12 mouse cellular contexts compared by ENCODE assay signal in genomic region chr16:4978275-4979051, GRCm38 (mm10). TPM values are rescaled to one million over a fixed set of nuclear protein-coding genes. Genes with fewer than 3 reads are reported as not detected.
DNase-seq lines count a peak whose midpoint lies in the region; ATAC-seq lines count a peak whose summit lies in the region.
"Had no signal": no experiment of that assay in that cellular context is flagged by ENCODE, and none has a peak within 500 bp of the region (broad histone marks: within the 10 kb centered on the region; RNA-seq: fewer than 3 reads in every experiment).

No protein-coding gene starts in this region.

- no peaks in the 10 kb centered on the region for H3K9me3 ChIP-seq in heart, embryonic 14.5 days (ENCODE audit: control insufficient read depth, low read length)
- no peaks in the 10 kb centered on the region for H3K9me3 ChIP-seq in lung, embryonic 15.5 days

- no peaks in the 10 kb centered on the region for H3K36me3 ChIP-seq in heart, embryonic 14.5 days (ENCODE audit: control insufficient read depth, insufficient read depth, low read length)
- no peaks in the 10 kb centered on the region for H3K36me3 ChIP-seq in lung, embryonic 15.5 days

- no peak overlapping the region for H3K4me3 ChIP-seq in heart, embryonic 14.5 days (ENCODE audit: control insufficient read depth in 1 of 2, insufficient read depth in 1 of 2, low read depth in 1 of 2, low read length in 2 of 2)
- H3K4me3 ChIP-seq in lung, embryonic 15.5 days: no peak overlapping the region

- WGBS in heart, embryonic 14.5 days: 33% methylated on average over 5 of the region's 5 CpGs
- 34% methylated on average over 5 of the region's 5 CpGs for WGBS in lung, embryonic 15.5 days

- H3K27me3 ChIP-seq in heart, embryonic 14.5 days (ENCODE audit: control insufficient read depth, insufficient read depth, low read length): no peaks in the 10 kb centered on the region
- H3K27me3 ChIP-seq in lung, embryonic 15.5 days: no peaks in the 10 kb centered on the region

- intact Hi-C loops in heart, postnatal 10 days (cut with DNase I): no loop called here

- H3K4me1 ChIP-seq in heart, embryonic 14.5 days (ENCODE audit: control insufficient read depth in 2 of 2, insufficient read depth in 2 of 2, low read length in 2 of 2): peaks cover 15 to 20% of the 10 kb centered on the region in 2 experiments
- H3K4me1 ChIP-seq in lung, embryonic 15.5 days: 0 out of 2 replicates have a peak, but pooled peaks cover 3% of the 10 kb centered on the region

- peak overlapping the region; percentile 46 to 75 for H3K27ac ChIP-seq in heart, embryonic 14.5 days (replicated peaks in 1 of 2; ENCODE audit: control insufficient read depth in 1 of 2, insufficient read depth in 1 of 2, low read depth in 2 of 2, low read length in 2 of 2)
- H3K27ac ChIP-seq in lung, embryonic 15.5 days: no peak overlapping the region
- H3K27ac ChIP-seq: kidney, postnatal 0 days had no signal

- H3K9ac ChIP-seq in heart, embryonic 14.5 days (ENCODE audit: low read length): no peak overlapping the region
- no peak overlapping the region for H3K9ac ChIP-seq in lung, embryonic 15.5 days

- no peak for DNase-seq in heart, adult 11 months
- peak; percentile 31 for DNase-seq in NIH3T3 (ENCODE audit: low read depth)
- DNase-seq in heart, postnatal 10 days: peak; percentile 37 to 50
- no peak for DNase-seq in urinary bladder, postnatal 10 days (ENCODE audit: low spot score)
- no peak for DNase-seq in urinary bladder, postnatal 25 days (ENCODE audit: low spot score)
- no peak for DNase-seq in urinary bladder, adult 2 months (ENCODE audit: low spot score)
- DNase-seq: adrenal gland, adult 8-10 months; gastrocnemius, postnatal 10 days had no signal

- peak; percentile 64; the same call in 1 of the 2 replicates for ATAC-seq in heart, embryonic 14.5 days (ENCODE audit: insufficient number of reproducible peaks, insufficient read depth, low FRiP score, low read depth)
- peak; percentile 19; the same call in 1 of the 2 replicates for ATAC-seq in lung, embryonic 15.5 days (ENCODE audit: borderline replicate concordance, extremely low read depth, low FRiP score, low TSS enrichment)

- peak overlapping the region; percentile 40; the same call in 1 of the 2 replicates for H3K4me2 ChIP-seq in heart, embryonic 14.5 days (ENCODE audit: low read length)
- no peak overlapping the region for H3K4me2 ChIP-seq in lung, embryonic 15.5 days

RNA-seq across cellular contexts. Expression of gene Anks3, which starts 14.5 kb away (rescaled TPM):
- polyA plus RNA-seq in heart, embryonic 14.5 days (2014; fragmentation: Nextera tagmentation; extraction: Ambion mirVana): 26.6 and 32.3 TPM in 2 replicates
- 10 to 100 TPM; 19.7 to 20.8 TPM for total RNA-seq in heart, postnatal 10 days (2021)
- 54.1 and 56.2 TPM in 2 replicates for polyA plus RNA-seq in lung, embryonic 15.5 days (2015; fragmentation: Nextera tagmentation; extraction: Ambion mirVana)
- 56.9 and 77.5 TPM in 2 replicates for polyA plus RNA-seq in urinary bladder, adult 2 months (2012; rRNA removed)

RNA-seq across cellular contexts. Expression of gene Sept12, which starts 19.2 kb away (rescaled TPM):
- polyA plus RNA-seq in heart, embryonic 14.5 days (2014; fragmentation: Nextera tagmentation; extraction: Ambion mirVana): not detected in 2 replicates
- not detected for total RNA-seq in heart, postnatal 10 days (2021)
- 0.31 TPM in 1 of 2 replicates, not detected in the other for polyA plus RNA-seq in lung, embryonic 15.5 days (2015; fragmentation: Nextera tagmentation; extraction: Ambion mirVana)
- 0.19 and 0.21 TPM in 2 replicates for polyA plus RNA-seq in urinary bladder, adult 2 months (2012; rRNA removed)
- total RNA-seq: adrenal gland, adult 8-10 months; gastrocnemius, postnatal 10 days had no signal
- polyA plus RNA-seq: embryonic facial prominence, embryonic 11.5 days; kidney, postnatal 0 days had no signal

RNA-seq across cellular contexts. Expression of gene Smim22, which starts 28.6 kb away (rescaled TPM):
- 3.3 and 4.2 TPM in 2 replicates for polyA plus RNA-seq in heart, embryonic 14.5 days (2014; fragmentation: Nextera tagmentation; extraction: Ambion mirVana)
- total RNA-seq in heart, postnatal 10 days (2021): not detected
- 30.2 and 33.8 TPM in 2 replicates for polyA plus RNA-seq in lung, embryonic 15.5 days (2015; fragmentation: Nextera tagmentation; extraction: Ambion mirVana)
- polyA plus RNA-seq in urinary bladder, adult 2 months (2012; rRNA removed): 72.4 and 92.6 TPM in 2 replicates
- total RNA-seq: adrenal gland, adult 8-10 months; gastrocnemius, postnatal 10 days had no signal

RNA-seq across cellular contexts. Expression of gene Rogdi, which starts 34.9 kb away (rescaled TPM):
- 58.9 and 59.6 TPM in 2 replicates for polyA plus RNA-seq in heart, embryonic 14.5 days (2014; fragmentation: Nextera tagmentation; extraction: Ambion mirVana)
- total RNA-seq in heart, postnatal 10 days (2021): 10 to 100 TPM; 21.7 to 25.7 TPM
- polyA plus RNA-seq in lung, embryonic 15.5 days (2015; fragmentation: Nextera tagmentation; extraction: Ambion mirVana): 53.5 and 60.3 TPM in 2 replicates
- 59.9 and 64.7 TPM in 2 replicates for polyA plus RNA-seq in urinary bladder, adult 2 months (2012; rRNA removed)

RNA-seq across cellular contexts. Expression of gene Nudt16l1, which starts 39.9 kb away (rescaled TPM):
- polyA plus RNA-seq in heart, embryonic 14.5 days (2014; fragmentation: Nextera tagmentation; extraction: Ambion mirVana): 126 and 128 TPM in 2 replicates
- 10 to 100 TPM; 40.5 to 43.9 TPM for total RNA-seq in heart, postnatal 10 days (2021)
- 150 and 167 TPM in 2 replicates for polyA plus RNA-seq in lung, embryonic 15.5 days (2015; fragmentation: Nextera tagmentation; extraction: Ambion mirVana)
- polyA plus RNA-seq in urinary bladder, adult 2 months (2012; rRNA removed): 59.9 and 64.6 TPM in 2 replicates

Comparison
In these comparisons a context has a peak if more than half of its experiments do, and no peak if none do; other contexts are left out.
1. DNase-seq: peak in NIH3T3 (single experiment) and heart, postnatal 10 days (2 of 2); none in heart, adult 11 months (single experiment), urinary bladder, postnatal 10 days (single experiment), urinary bladder, postnatal 25 days (single experiment) and urinary bladder, adult 2 months (single experiment).